Mouse (Mus musculus): ENCODE results near the gene Krt7. TPM values are rescaled to one million over a fixed set of nuclear protein-coding genes. Genes with fewer than 3 reads are reported as not detected.

Krt7 gene
- total and polyA plus RNA-seq, 3 experiments = 0.13 to 0.49 TPM; not detected in 1

GRCm38 (mm10) chr15:101396466-101396865 lies 14.4 kb upstream of the Krt7 start:
- H3K4me3 ChIP-seq (ENCODE audit: low read depth, low read length) = no peak overlapping the region
- TF ChIP-seq POLR2AphosphoS5 (IDR thresholded peaks at IDR 0.05; ENCODE audit: insufficient replicate concordance, low read depth, low read length) = no peak
- TF ChIP-seq GATA2 (IDR thresholded peaks at IDR 0.05; ENCODE audit: borderline replicate concordance, low read depth, low read length) = no peak
- no peak for TF ChIP-seq CTCF (IDR thresholded peaks at IDR 0.05; ENCODE audit: low read depth, low read length)
- no peak for TF ChIP-seq GATA1 (IDR thresholded peaks at IDR 0.05; ENCODE audit: borderline replicate concordance, low read length)
- TF ChIP-seq TAL1 (conservative IDR thresholded peaks at IDR 0.05; ENCODE audit: low read depth, low read length) = no peak
- H3K36me3 ChIP-seq (replicated peaks) = no peaks in the 10 kb centered on the region
- H3K27me3 ChIP-seq (ENCODE audit: insufficient read depth, low read length) = no peaks in the 10 kb centered on the region
- H3K4me1 ChIP-seq (ENCODE audit: insufficient read depth, low read depth, low read length) = no peaks in the 10 kb centered on the region
- DNase-seq (ENCODE audit: low spot score) (no peak), ATAC-seq (ENCODE audit: extremely low read depth, insufficient number of reproducible peaks, low FRiP score, poor library complexity, severe bottlenecking) (no peak)
- peaks cover 13% of the 10 kb centered on the region for H3K9me3 ChIP-seq (replicated peaks)

- H3K4me1 ChIP-seq (ENCODE audit: insufficient read depth, low read depth, low read length) = no peaks in the 10 kb centered on the region
- TF ChIP-seq GATA2 (IDR thresholded peaks at IDR 0.05; ENCODE audit: borderline replicate concordance, low read depth, low read length) (no peak), CTCF (IDR thresholded peaks at IDR 0.05; ENCODE audit: low read depth, low read length) (no peak), POLR2AphosphoS5 (IDR thresholded peaks at IDR 0.05; ENCODE audit: insufficient replicate concordance, low read depth, low read length) (no peak), GATA1 (IDR thresholded peaks at IDR 0.05; ENCODE audit: borderline replicate concordance, low read length) (no peak), TAL1 (conservative IDR thresholded peaks at IDR 0.05; ENCODE audit: low read depth, low read length) (no peak)
- H3K36me3 ChIP-seq (replicated peaks) = no peaks in the 10 kb centered on the region
- no peaks in the 10 kb centered on the region for H3K27me3 ChIP-seq (ENCODE audit: insufficient read depth, low read length)
- H3K9me3 ChIP-seq (replicated peaks) = peaks cover 11% of the 10 kb centered on the region
- no peak overlapping the region for H3K4me3 ChIP-seq (ENCODE audit: low read depth, low read length)
- DNase-seq (ENCODE audit: low spot score) = no peak
- ATAC-seq (ENCODE audit: extremely low read depth, insufficient number of reproducible peaks, low FRiP score, poor library complexity, severe bottlenecking) = no peak
These were observed 13.9 kb upstream of the Krt7 start for GRCm38 (mm10) chr15:101396921-101397320.

- DNase-seq (ENCODE audit: low spot score) (no peak), ATAC-seq (ENCODE audit: extremely low read depth, insufficient number of reproducible peaks, low FRiP score, poor library complexity, severe bottlenecking) (no peak)
- H3K4me3 ChIP-seq (ENCODE audit: low read depth, low read length) = no peak overlapping the region
- no peaks in the 10 kb centered on the region for H3K27me3 ChIP-seq (ENCODE audit: insufficient read depth, low read length)
- H3K9me3 ChIP-seq (replicated peaks) = peaks cover 11% of the 10 kb centered on the region
- no peak for TF ChIP-seq POLR2AphosphoS5 (IDR thresholded peaks at IDR 0.05; ENCODE audit: insufficient replicate concordance, low read depth, low read length)
- no peak for TF ChIP-seq TAL1 (conservative IDR thresholded peaks at IDR 0.05; ENCODE audit: low read depth, low read length)
- TF ChIP-seq CTCF (IDR thresholded peaks at IDR 0.05; ENCODE audit: low read depth, low read length) = no peak
- no peak for TF ChIP-seq GATA1 (IDR thresholded peaks at IDR 0.05; ENCODE audit: borderline replicate concordance, low read length)
- no peak for TF ChIP-seq GATA2 (IDR thresholded peaks at IDR 0.05; ENCODE audit: borderline replicate concordance, low read depth, low read length)
- H3K36me3 ChIP-seq (replicated peaks) = no peaks in the 10 kb centered on the region
- H3K4me1 ChIP-seq (ENCODE audit: insufficient read depth, low read depth, low read length) = no peaks in the 10 kb centered on the region
These were observed 13.2 kb upstream of the Krt7 start for GRCm38 (mm10) chr15:101397683-101398082.

GRCm38 (mm10) chr15:101398269-101398668 lies 12.6 kb upstream of the Krt7 start:
- H3K27me3 ChIP-seq (ENCODE audit: insufficient read depth, low read length) = no peaks in the 10 kb centered on the region
- H3K9me3 ChIP-seq (replicated peaks) = peaks cover 11% of the 10 kb centered on the region
- no peak for ATAC-seq (ENCODE audit: extremely low read depth, insufficient number of reproducible peaks, low FRiP score, poor library complexity, severe bottlenecking)

GRCm38 (mm10) chr15:101412188-101412587 lies 1.3 kb downstream of the Krt7 start:
- no peak for TF ChIP-seq CTCF (IDR thresholded peaks at IDR 0.05; ENCODE audit: low read depth, low read length)
- no peak for TF ChIP-seq TAL1 (conservative IDR thresholded peaks at IDR 0.05; ENCODE audit: low read depth, low read length)
- no peak for TF ChIP-seq GATA2 (IDR thresholded peaks at IDR 0.05; ENCODE audit: borderline replicate concordance, low read depth, low read length)
- no peak for TF ChIP-seq GATA1 (IDR thresholded peaks at IDR 0.05; ENCODE audit: borderline replicate concordance, low read length)
- no peak for TF ChIP-seq POLR2AphosphoS5 (IDR thresholded peaks at IDR 0.05; ENCODE audit: insufficient replicate concordance, low read depth, low read length)
- Histone ChIP-seq H3K4me1 (ENCODE audit: insufficient read depth, low read depth, low read length) (no peaks in the 10 kb centered on the region), H3K27me3 (ENCODE audit: insufficient read depth, low read length) (no peaks in the 10 kb centered on the region; the same call in 1 of the 2 replicates), H3K36me3 (replicated peaks) (no peaks in the 10 kb centered on the region), H3K4me3 (ENCODE audit: low read depth, low read length) (no peak overlapping the region), H3K9me3 (replicated peaks) (peaks cover 59% of the 10 kb centered on the region)
- DNase-seq (ENCODE audit: low spot score) (no peak), ATAC-seq (ENCODE audit: extremely low read depth, insufficient number of reproducible peaks, low FRiP score, poor library complexity, severe bottlenecking) (no peak)

More at GRCm38 (mm10) chr15:101398269-101398668, 12.6 kb upstream of the Krt7 start:
- DNase-seq (ENCODE audit: low spot score) = no peak
- Histone ChIP-seq H3K4me1 (ENCODE audit: insufficient read depth, low read depth, low read length) (no peaks in the 10 kb centered on the region), H3K36me3 (replicated peaks) (no peaks in the 10 kb centered on the region), H3K4me3 (ENCODE audit: low read depth, low read length) (no peak overlapping the region)
- TF ChIP-seq TAL1 (conservative IDR thresholded peaks at IDR 0.05; ENCODE audit: low read depth, low read length) (no peak), CTCF (IDR thresholded peaks at IDR 0.05; ENCODE audit: low read depth, low read length) (no peak), GATA1 (IDR thresholded peaks at IDR 0.05; ENCODE audit: borderline replicate concordance, low read length) (no peak), POLR2AphosphoS5 (IDR thresholded peaks at IDR 0.05; ENCODE audit: insufficient replicate concordance, low read depth, low read length) (no peak), GATA2 (IDR thresholded peaks at IDR 0.05; ENCODE audit: borderline replicate concordance, low read depth, low read length) (no peak)

GRCm38 (mm10) chr15:101413916-101414635 lies 3.2 kb downstream of the Krt7 start:
- TF ChIP-seq TAL1 (conservative IDR thresholded peaks at IDR 0.05; ENCODE audit: low read depth, low read length) = no peak
- no peak for TF ChIP-seq GATA2 (IDR thresholded peaks at IDR 0.05; ENCODE audit: borderline replicate concordance, low read depth, low read length)
- no peak for TF ChIP-seq POLR2AphosphoS5 (IDR thresholded peaks at IDR 0.05; ENCODE audit: insufficient replicate concordance, low read depth, low read length)
- no peak for TF ChIP-seq CTCF (IDR thresholded peaks at IDR 0.05; ENCODE audit: low read depth, low read length)
- no peak for TF ChIP-seq GATA1 (IDR thresholded peaks at IDR 0.05; ENCODE audit: borderline replicate concordance, low read length)
- Histone ChIP-seq H3K36me3 (replicated peaks) (no peaks in the 10 kb centered on the region), H3K4me3 (ENCODE audit: low read depth, low read length) (no peak overlapping the region), H3K9me3 (replicated peaks) (peaks cover 60% of the 10 kb centered on the region), H3K27me3 (ENCODE audit: insufficient read depth, low read length) (no peaks in the 10 kb centered on the region; the same call in 1 of the 2 replicates), H3K4me1 (ENCODE audit: insufficient read depth, low read depth, low read length) (no peaks in the 10 kb centered on the region)
- DNase-seq (ENCODE audit: low spot score) (no peak), ATAC-seq (ENCODE audit: extremely low read depth, insufficient number of reproducible peaks, low FRiP score, poor library complexity, severe bottlenecking) (no peak)

All from G1E (cell line).